Mouse (Mus musculus): ENCODE measurements around the gene Hdgfl2. TPM values are rescaled to one million over a fixed set of nuclear protein-coding genes. Genes with fewer than 3 reads are reported as not detected.

The Hdgfl2 gene
- total and polyA plus RNA-seq, 2 experiments from 2014 or later: 96.4 to 114 TPM

- Histone ChIP-seq H3K4me1 (ENCODE audit: insufficient read depth) (no peaks in the 10 kb centered on the region), H3K27ac (ENCODE audit: low read depth, low read length) (no peak overlapping the region), H3K9me3 (ENCODE audit: low read length) (peaks cover 12% of the 10 kb centered on the region; the same call in 1 of the 2 replicates), H3K4me3 (ENCODE audit: low read depth, low read length) (no peak overlapping the region), H3K27me3 (ENCODE audit: insufficient read depth, low read length) (peaks cover 19% of the 10 kb centered on the region), H3K4me2 (ENCODE audit: low read depth) (no peak overlapping the region), H3K36me3 (ENCODE audit: insufficient read depth) (peaks cover 69% of the 10 kb centered on the region), H3K9ac (no peak overlapping the region)
- ATAC-seq: no peak
- TF ChIP-seq CTCF (IDR thresholded peaks at IDR 0.05; ENCODE audit: low read depth): no peak
- DNase-seq: no peak
- WGBS: 90% methylated on average over 4 of the region's 4 CpGs
These were observed 45.8 kb downstream of the Hdgfl2 start for GRCm38 (mm10) chr17:56125276-56125630.

GRCm38 (mm10) chr17:56126175-56126574 is 46.7 kb downstream of the Hdgfl2 start:
- Histone ChIP-seq H3K9ac (no peak overlapping the region), H3K4me3 (ENCODE audit: low read depth, low read length) (no peak overlapping the region), H3K9me3 (ENCODE audit: low read length) (peaks cover 12% of the 10 kb centered on the region; the same call in 1 of the 2 replicates), H3K4me2 (ENCODE audit: low read depth) (no peak overlapping the region), H3K27me3 (ENCODE audit: insufficient read depth, low read length) (peaks cover 10% of the 10 kb centered on the region), H3K36me3 (ENCODE audit: insufficient read depth) (peaks cover 78% of the 10 kb centered on the region), H3K4me1 (ENCODE audit: insufficient read depth) (no peaks in the 10 kb centered on the region), H3K27ac (ENCODE audit: low read depth, low read length) (no peak overlapping the region)
- DNase-seq: no peak
- no peak for TF ChIP-seq CTCF (IDR thresholded peaks at IDR 0.05; ENCODE audit: low read depth)
- no peak for ATAC-seq
- WGBS: 73% methylated on average over 11 of the region's 11 CpGs

- DNase-seq (no peak), ATAC-seq (no peak)
- Histone ChIP-seq H3K9me3 (ENCODE audit: low read length) (no peaks in the 10 kb centered on the region), H3K9ac (no peak overlapping the region), H3K4me1 (ENCODE audit: insufficient read depth) (no peaks in the 10 kb centered on the region), H3K27me3 (ENCODE audit: insufficient read depth, low read length) (no peaks in the 10 kb centered on the region), H3K36me3 (ENCODE audit: insufficient read depth) (peaks cover 74% of the 10 kb centered on the region), H3K27ac (ENCODE audit: low read depth, low read length) (no peak overlapping the region), H3K4me3 (ENCODE audit: low read depth, low read length) (no peak overlapping the region), H3K4me2 (ENCODE audit: low read depth) (no peak overlapping the region)
- WGBS: 78% methylated on average over 15 of the region's 15 CpGs
- no peak for TF ChIP-seq CTCF (IDR thresholded peaks at IDR 0.05; ENCODE audit: low read depth)
These were observed 48.8 kb downstream of the Hdgfl2 start for GRCm38 (mm10) chr17:56128246-56128645.

- Histone ChIP-seq H3K27me3 (ENCODE audit: insufficient read depth, low read length) (no peaks in the 10 kb centered on the region), H3K9ac (no peak overlapping the region), H3K36me3 (ENCODE audit: insufficient read depth) (peaks cover 50% of the 10 kb centered on the region), H3K4me3 (ENCODE audit: low read depth, low read length) (no peak overlapping the region), H3K4me2 (ENCODE audit: low read depth) (no peak overlapping the region), H3K4me1 (ENCODE audit: insufficient read depth) (no peaks in the 10 kb centered on the region), H3K9me3 (ENCODE audit: low read length) (no peaks in the 10 kb centered on the region), H3K27ac (ENCODE audit: low read depth, low read length) (no peak overlapping the region)
- 92% methylated on average over 10 of the region's 10 CpGs for WGBS
- TF ChIP-seq CTCF (IDR thresholded peaks at IDR 0.05; ENCODE audit: low read depth): no peak
- DNase-seq (no peak), ATAC-seq (no peak)
These were observed 51.7 kb downstream of the Hdgfl2 start for GRCm38 (mm10) chr17:56131136-56131535.

GRCm38 (mm10) chr17:56131814-56132213 is 52.4 kb downstream of the Hdgfl2 start:
- ATAC-seq (peak; percentile 26; the same call in 1 of the 2 replicates), DNase-seq (peak; percentile 63)
- no peak overlapping the region for H3K4me2 ChIP-seq (ENCODE audit: low read depth)
- peak; percentile 81 for TF ChIP-seq CTCF (IDR thresholded peaks at IDR 0.05; ENCODE audit: low read depth)
- no peaks in the 10 kb centered on the region for H3K9me3 ChIP-seq (ENCODE audit: low read length)
- peaks cover 46% of the 10 kb centered on the region for H3K36me3 ChIP-seq (ENCODE audit: insufficient read depth)
- H3K4me1 ChIP-seq (ENCODE audit: insufficient read depth): no peaks in the 10 kb centered on the region
- no peak overlapping the region for H3K27ac ChIP-seq (ENCODE audit: low read depth, low read length)
- no peak overlapping the region for H3K4me3 ChIP-seq (ENCODE audit: low read depth, low read length)
- H3K27me3 ChIP-seq (ENCODE audit: insufficient read depth, low read length): no peaks in the 10 kb centered on the region
- 43% methylated on average over 7 of the region's 7 CpGs for WGBS
- H3K9ac ChIP-seq: no peak overlapping the region

- H3K27me3 ChIP-seq (ENCODE audit: insufficient read depth, low read length): no peaks in the 10 kb centered on the region
- no peak overlapping the region for H3K4me3 ChIP-seq (ENCODE audit: low read depth, low read length)
- no peak overlapping the region for H3K4me2 ChIP-seq (ENCODE audit: low read depth)
- H3K36me3 ChIP-seq (ENCODE audit: insufficient read depth): peaks cover 40% of the 10 kb centered on the region
- H3K4me1 ChIP-seq (ENCODE audit: insufficient read depth): no peaks in the 10 kb centered on the region
- H3K9me3 ChIP-seq (ENCODE audit: low read length): no peaks in the 10 kb centered on the region
- TF ChIP-seq CTCF (IDR thresholded peaks at IDR 0.05; ENCODE audit: low read depth): peak; percentile 83
- 5% methylated on average over 14 of the region's 14 CpGs for WGBS
- peak; percentile 62 for DNase-seq
- no peak overlapping the region for H3K27ac ChIP-seq (ENCODE audit: low read depth, low read length)
- H3K9ac ChIP-seq: no peak overlapping the region
- ATAC-seq: no peak; the same call in 1 of the 2 replicates
These were observed 53.2 kb downstream of the Hdgfl2 start for GRCm38 (mm10) chr17:56132661-56133060.

GRCm38 (mm10) chr17:56133457-56134363 is 54.3 kb downstream of the Hdgfl2 start:
- Histone ChIP-seq H3K4me2 (ENCODE audit: low read depth) (peak overlapping the region; percentile 37), H3K27me3 (ENCODE audit: insufficient read depth, low read length) (no peaks in the 10 kb centered on the region), H3K9me3 (ENCODE audit: low read length) (no peaks in the 10 kb centered on the region), H3K4me1 (ENCODE audit: insufficient read depth) (peaks cover 3% of the 10 kb centered on the region; the same call in 1 of the 2 replicates), H3K9ac (no peak overlapping the region), H3K4me3 (ENCODE audit: low read depth, low read length) (peak overlapping the region; percentile 12; the same call in 1 of the 2 replicates), H3K27ac (ENCODE audit: low read depth, low read length) (peak overlapping the region; percentile 54; the same call in 1 of the 2 replicates), H3K36me3 (ENCODE audit: insufficient read depth) (peaks cover 30% of the 10 kb centered on the region)
- ATAC-seq (no peak), DNase-seq (no peak)
- WGBS: 24% methylated on average over 21 of the region's 21 CpGs
- TF ChIP-seq CTCF (IDR thresholded peaks at IDR 0.05; ENCODE audit: low read depth): no peak

Data from forebrain, postnatal 0 days (tissue).